Mouse (Mus musculus) heart, postnatal 14 days (tissue): ENCODE measurements around the gene Ccl11. TPM values are rescaled to one million over a fixed set of nuclear protein-coding genes. Genes with fewer than 3 reads are reported as not detected.
A peak's percentile ranks its signal among the peaks of the same experiment; 100 is the strongest.

Source experiments
- DNase-seq, 2 experiments: peaks; one replicate each; pipeline ENCODE4 v3.0.0; 2021 to 2022
- intact Hi-C: fragments of 180-260 bp; cut with DNase I; formaldehyde crosslinking; loops from one replicate; pipeline ENCODE4 v1.15.1; 2025
- total RNA-seq, 2 experiments: library from RNA; stranded (reverse); gene quantifications; 2 replicates each; pipeline ENCODE4 v1.2.3; 2021

Gene Ccl11
- total RNA-seq, 2 experiments from 2014 or later: 0.54 to 0.79 TPM

- intact Hi-C loops: no loop called here
- peak in 1 of 2 experiments; percentile 29 for DNase-seq
Measured at GRCm38 (mm10) chr11:82045471-82045870, 12.2 kb upstream of the Ccl11 start, which contains the start of gene Ccl7. Ccl7 (plus strand) TSS chr11:82045712.

DNA sequence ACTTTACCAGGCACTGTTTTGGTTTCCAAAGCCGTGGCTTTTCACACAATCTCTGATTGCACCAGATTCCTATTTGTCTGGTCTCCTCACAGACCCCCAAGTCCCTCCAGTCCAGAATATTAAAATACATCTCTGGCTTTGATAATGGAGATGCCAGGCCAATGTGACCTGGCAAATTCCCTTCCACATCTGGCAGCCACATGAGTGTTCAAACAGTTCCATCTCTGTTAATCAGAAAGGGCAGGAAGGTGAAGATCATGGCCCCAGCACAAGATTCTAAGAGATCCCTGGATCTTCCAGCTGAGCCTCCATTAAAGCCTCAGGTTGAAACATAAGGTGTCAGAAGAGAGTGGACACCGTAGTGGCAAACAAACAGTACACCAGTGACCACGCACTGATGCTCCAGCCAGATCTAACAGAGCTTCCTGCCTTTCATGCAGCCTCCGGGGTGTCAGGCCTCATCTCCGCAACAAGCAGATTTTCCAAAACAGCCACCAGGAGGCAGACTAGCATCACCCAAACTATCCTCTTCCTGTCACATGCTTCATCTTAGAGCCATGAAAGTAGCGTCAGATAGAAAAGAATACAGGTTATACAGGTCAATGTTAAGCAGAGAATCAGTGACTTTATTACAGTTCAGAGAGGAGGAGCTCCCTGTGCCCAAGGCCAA lies 9.7 kb upstream of the Ccl11 start:
- intact Hi-C loops: loop anchor here (2.0 kb wide), 1 partner anchor 129 kb away; no protein-coding TSS in a partner anchor
- peak; percentile 49 to 62 for DNase-seq

DNA sequence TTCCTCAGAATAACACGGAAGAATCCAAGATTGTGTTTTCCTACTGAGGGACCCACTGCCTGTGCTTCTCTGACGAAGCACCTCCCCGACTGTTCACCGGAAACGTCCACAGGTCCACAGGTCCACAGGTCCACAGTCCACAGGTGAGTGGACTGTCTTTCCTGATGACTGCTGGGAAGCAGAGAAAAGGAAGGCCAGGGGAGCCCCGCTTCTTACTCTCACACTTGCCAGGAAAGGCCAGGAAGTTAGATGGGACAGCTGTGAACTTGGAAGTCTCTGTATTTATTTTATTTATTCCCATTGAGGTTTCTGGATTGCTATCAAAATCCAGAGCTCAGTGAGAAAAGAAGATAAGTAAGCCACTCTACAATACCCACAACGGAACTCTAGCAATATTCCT lies 3.8 kb upstream of the Ccl11 start:
- intact Hi-C loops: no loop called here
- DNase-seq: no peak

- intact Hi-C loops: no loop called here
- no peak for DNase-seq
Measured at GRCm38 (mm10) chr11:82062226-82062625, 4.6 kb downstream of the Ccl11 start.

DNA sequence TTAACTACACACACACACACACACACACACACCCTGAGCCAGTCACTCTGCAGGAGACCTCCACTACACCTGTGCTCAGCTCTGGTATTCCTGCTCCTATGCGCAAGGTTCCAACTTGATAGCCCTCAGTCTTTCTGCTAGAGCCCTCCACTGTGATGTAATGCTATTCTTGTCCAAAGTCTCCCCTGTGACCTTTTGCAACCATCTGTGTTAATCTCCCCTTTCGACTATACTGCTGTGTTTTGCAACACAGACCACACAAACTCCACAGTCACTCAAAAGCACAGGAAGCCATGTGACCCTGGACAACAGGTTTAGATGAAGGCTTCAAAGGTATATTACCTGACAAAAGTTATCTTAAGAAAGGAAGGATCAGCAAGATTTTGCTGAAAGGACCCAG lies 5.8 kb downstream of the Ccl11 start:
- intact Hi-C loops: no loop called here

GRCm38 (mm10) chr11:82066953-82067571 lies 9.4 kb downstream of the Ccl11 start:
- no peak for DNase-seq
- intact Hi-C loops: no loop called here

More for the DNA sequence above, 5.8 kb downstream of the Ccl11 start:
- no peak for DNase-seq

DNA sequence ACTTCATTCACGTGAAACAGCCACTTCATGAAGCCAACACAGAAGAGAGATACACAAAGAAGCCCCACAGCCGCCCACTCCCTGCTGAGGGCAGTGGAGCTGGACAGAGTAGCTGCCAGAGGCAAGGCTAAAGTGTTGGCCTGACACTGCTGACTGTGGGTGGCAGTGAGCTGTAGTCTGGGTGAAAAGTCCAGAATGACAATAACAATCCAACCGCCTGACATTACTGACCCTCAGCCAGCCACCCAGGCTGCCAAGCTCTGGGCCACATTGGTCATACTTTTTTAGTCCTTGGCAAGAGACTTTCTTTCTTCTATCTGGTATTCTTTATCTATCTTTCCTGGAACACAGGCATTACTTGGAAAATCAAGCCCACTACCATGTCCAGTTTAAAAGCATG lies 13.5 kb downstream of the Ccl11 start:
- intact Hi-C loops: no loop called here
- DNase-seq: no peak

- intact Hi-C loops: no loop called here
- DNase-seq: no peak
Measured at GRCm38 (mm10) chr11:82072374-82072773, 14.8 kb downstream of the Ccl11 start.

DNA sequence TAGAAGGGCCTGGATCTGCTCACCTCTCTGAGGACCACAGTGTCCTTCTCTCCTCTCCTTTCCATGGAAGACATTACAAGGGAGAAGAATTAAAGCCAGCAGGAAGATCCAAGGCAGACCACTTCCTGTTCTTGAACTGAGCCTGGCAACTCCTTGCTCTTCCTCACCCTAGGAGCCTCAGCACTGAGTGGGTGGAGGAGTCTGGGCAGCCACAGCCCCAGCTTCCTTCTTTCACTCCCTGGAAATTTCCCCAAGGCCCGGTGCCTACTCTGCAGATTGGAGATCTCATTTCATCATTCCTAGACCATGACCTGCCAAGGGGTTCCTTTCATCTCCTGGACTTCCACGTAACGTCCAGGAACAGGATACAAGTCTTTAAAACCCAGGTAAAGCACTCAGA lies 15.4 kb downstream of the Ccl11 start:
- DNase-seq: no peak
- intact Hi-C loops: no loop called here

DNA sequence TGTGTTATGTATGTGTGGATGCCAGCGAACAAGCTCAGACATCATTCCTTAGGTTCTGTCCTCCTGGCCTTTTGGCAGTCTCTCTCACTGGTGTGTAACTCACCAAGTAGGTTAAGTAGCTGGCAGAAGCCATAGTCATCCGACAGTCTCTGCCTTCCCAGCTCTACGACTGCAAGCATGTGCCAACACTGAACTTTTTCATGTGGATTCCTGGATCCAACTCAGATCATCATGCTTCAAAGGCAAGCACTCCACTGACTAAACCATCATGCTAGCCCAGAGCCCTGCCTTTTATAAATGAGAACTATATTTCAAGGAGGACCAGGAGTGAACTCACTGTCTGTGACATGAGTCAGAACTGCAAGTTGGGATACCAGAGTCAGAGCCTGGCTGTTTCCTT lies 16.1 kb downstream of the Ccl11 start:
- DNase-seq: no peak
- intact Hi-C loops: no loop called here

DNA sequence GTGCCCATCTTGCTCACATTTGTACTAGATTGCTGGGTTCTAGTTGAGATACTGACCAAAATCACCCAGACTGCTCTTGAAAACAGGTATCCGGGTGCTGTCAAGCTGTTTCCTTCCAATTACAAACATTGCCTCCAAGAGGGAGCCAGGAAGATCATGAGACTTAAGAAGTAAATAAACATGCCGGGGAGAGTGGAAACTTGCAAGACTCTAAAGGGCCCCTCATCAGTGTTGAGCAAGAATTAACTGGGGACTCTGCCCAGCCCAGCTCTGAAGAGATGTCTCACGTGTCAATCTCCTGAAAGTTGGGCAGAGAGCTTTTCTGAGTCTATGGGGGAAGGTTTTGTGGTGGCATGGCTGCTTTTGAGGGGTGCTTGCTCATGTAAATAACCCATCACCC lies 19.4 kb downstream of the Ccl11 start:
- no peak for DNase-seq
- intact Hi-C loops: no loop called here

DNA sequence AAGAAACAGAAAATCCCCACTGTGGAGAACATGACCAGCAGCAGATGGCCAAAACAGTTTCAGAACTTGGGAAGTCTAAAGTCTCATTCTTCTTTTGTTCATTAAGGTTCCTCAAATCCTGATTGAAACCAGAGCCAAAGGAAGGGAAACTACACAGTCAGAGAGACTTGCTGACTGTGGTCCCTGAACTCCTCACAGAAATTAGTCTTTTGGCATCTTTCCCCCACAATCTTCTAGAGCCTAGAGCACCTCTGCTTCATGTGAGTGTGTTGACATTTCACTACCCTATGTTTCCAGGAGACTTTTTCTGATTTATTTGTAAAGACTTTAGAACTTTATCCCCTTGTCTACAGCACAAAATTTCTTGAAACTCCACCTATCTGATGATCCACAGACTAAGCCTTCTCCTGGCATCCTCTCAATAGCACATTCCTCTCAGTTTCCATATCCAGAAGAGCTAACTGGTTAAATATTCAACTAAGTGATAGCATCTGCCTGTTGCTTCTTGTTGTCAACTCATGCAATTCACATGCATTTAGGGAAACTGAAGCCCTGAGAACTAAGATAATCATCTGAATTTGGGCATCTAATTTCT lies 20.6 kb downstream of the Ccl11 start:
- no peak for DNase-seq
- intact Hi-C loops: no loop called here

- intact Hi-C loops: no loop called here
- DNase-seq: no peak
Measured at GRCm38 (mm10) chr11:82080865-82081264, 23.2 kb downstream of the Ccl11 start.

- DNase-seq: no peak
- intact Hi-C loops: no loop called here
Measured at GRCm38 (mm10) chr11:82084360-82084759, 26.7 kb downstream of the Ccl11 start.

DNA sequence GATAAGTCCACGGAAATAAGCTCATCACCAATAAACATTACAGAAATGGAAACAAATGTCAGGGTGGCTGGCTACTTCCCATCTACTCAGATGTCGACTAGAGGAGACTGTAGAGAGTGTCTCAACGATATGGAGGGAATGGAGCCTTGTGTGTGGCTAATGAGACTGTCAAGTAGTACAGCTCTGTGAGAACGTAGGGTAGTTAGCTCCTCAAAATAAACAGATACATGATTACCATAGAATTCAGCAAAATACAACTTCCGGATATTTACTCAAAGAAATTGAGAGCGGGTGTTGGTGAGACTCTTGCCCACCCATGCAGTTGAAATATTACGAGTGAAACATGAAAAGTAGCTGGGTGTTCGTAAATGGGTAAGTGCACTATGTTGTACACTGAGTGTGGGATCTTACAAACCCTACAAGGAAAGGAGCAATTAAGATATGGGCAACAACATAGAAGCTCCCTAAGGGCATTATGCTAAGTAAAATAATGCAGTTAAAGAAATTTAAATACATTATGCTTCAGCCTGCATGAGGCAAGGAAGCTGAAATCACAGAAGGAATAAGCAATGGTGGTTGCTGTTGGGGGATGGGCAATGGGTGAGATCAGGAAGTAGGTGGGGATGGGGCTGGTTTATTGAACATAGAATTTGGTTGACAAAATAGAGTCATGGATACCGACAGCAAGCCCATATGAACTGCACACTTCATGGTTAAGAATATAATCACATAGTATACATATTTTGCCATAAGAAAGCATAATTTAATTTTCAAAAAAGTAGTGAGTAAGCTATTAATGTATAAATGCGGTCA lies 42.1 kb downstream of the Ccl11 start:
- no peak for DNase-seq
- intact Hi-C loops: no loop called here

GRCm38 (mm10) chr11:82101087-82101486 lies 43.5 kb downstream of the Ccl11 start:
- intact Hi-C loops: no loop called here
- no peak for DNase-seq

DNA sequence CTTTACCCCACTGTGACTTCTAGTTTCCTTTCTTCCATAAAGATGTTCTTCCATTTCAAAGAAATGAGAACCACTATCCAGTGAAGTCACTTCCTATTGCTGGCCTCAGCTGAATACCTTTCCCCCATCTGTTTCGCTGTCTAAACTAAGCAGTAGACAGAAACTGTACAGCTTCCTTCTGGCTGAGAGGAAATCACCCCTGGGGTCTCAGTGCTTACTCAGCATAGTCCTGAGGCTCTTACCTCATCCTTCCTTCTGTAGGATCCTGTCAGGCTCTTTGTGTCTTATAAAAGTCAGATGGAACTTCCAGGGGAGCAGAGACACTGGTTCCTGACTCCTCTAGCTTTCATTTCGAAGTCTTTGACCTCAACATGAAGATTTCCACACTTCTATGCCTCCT lies 43.9 kb downstream of the Ccl11 start, which contains the start of gene Ccl12:
Ccl12 (plus strand) TSS at position 317 of the 400 bp plus-strand sequence.
- intact Hi-C loops: no loop called here
- no peak for DNase-seq

GRCm38 (mm10) chr11:82109611-82110010 lies 52.0 kb downstream of the Ccl11 start:
- no peak for DNase-seq

DNA sequence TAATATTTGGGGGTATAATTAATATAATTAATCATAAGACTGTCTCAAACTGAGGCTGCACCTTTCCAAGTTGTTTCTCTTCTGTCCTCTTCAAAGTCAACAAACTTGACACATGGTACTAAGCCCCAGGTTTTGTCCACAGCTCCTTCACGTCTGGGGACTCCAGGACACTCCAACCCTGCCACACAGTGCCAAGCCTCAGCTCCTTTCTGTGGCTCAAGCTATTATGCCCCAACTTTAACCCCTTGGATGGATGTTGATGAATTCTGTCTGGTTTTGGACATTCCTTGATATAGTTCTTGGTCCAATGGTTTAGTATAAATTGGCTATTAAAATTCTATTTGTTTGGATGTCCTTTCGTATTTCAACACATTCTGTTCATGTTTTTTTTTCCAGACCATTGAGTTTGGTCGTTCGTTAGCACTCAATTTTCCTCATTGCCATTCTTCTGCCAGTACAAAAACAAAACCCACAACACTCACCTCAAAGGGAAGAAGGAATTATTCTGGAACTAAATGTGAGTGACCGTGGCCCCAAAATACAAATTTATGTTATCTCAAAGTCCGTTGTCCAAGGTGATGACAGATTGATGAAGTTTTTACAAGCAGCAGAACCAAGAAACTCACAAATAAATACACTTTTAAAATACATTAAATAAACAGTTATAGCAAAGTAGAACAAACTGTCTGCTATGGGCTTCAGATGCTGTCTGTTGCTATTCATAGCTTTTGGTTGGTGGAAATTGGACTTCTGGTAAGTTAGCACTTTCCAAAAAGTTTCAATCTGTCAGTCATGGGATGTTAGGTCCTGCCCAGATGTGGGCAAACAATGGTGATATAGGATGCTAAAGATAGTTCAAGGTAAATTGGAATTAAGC lies 53.0 kb downstream of the Ccl11 start:
- intact Hi-C loops: no loop called here
- no peak for DNase-seq

More at GRCm38 (mm10) chr11:82109611-82110010, 52.0 kb downstream of the Ccl11 start:
- intact Hi-C loops: no loop called here
